Mouse (Mus musculus): Measurements from ENCODE around the gene Arid1b.
A peak's percentile ranks its signal among the peaks of the same experiment; 100 is the strongest.

Arid1b gene

GRCm38 (mm10) chr17:5217852-5218845 is 224.0 kb downstream of the Arid1b start:
- no peak for DNase-seq

GRCm38 (mm10) chr17:5218955-5219557 is 224.9 kb downstream of the Arid1b start:
- DNase-seq, result no peak

GRCm38 (mm10) chr17:5221041-5221440 is 226.9 kb downstream of the Arid1b start:
- DNase-seq, result no peak

- DNase-seq, result no peak
These were observed 227.4 kb downstream of the Arid1b start for GRCm38 (mm10) chr17:5221558-5221957.

- DNase-seq, result no peak
These were observed 228.7 kb downstream of the Arid1b start for GRCm38 (mm10) chr17:5222827-5223226.

GRCm38 (mm10) chr17:5224932-5225331 is 230.8 kb downstream of the Arid1b start:
- DNase-seq, result no peak

GRCm38 (mm10) chr17:5227136-5227535 is 233.0 kb downstream of the Arid1b start:
- no peak for DNase-seq

GRCm38 (mm10) chr17:5227950-5228615 is 234.0 kb downstream of the Arid1b start:
- no peak for DNase-seq

GRCm38 (mm10) chr17:5228616-5229250 is 234.6 kb downstream of the Arid1b start:
- no peak for DNase-seq

- no peak for DNase-seq
These were observed 235.9 kb downstream of the Arid1b start for GRCm38 (mm10) chr17:5230063-5230462.

- DNase-seq, result no peak
These were observed 238.0 kb downstream of the Arid1b start for GRCm38 (mm10) chr17:5232180-5232579.

GRCm38 (mm10) chr17:5233991-5234390 is 239.9 kb downstream of the Arid1b start:
- no peak for DNase-seq

- no peak for DNase-seq
These were observed 240.9 kb downstream of the Arid1b start for GRCm38 (mm10) chr17:5235057-5235456.

- no peak for DNase-seq
These were observed 243.6 kb downstream of the Arid1b start for GRCm38 (mm10) chr17:5237765-5238164.

GRCm38 (mm10) chr17:5238387-5239245 is 244.5 kb downstream of the Arid1b start:
- DNase-seq, result peak in 1 of 2 experiments; percentile 36

GRCm38 (mm10) chr17:5244526-5244925 is 250.4 kb downstream of the Arid1b start:
- DNase-seq, result no peak

- DNase-seq, result no peak
These were observed 252.6 kb downstream of the Arid1b start for GRCm38 (mm10) chr17:5246688-5247087.

- no peak for DNase-seq
These were observed 253.1 kb downstream of the Arid1b start for GRCm38 (mm10) chr17:5247247-5247646.

- no peak for DNase-seq
These were observed 253.6 kb downstream of the Arid1b start for GRCm38 (mm10) chr17:5247737-5248136.

- peak; percentile 49 to 65 for DNase-seq
These were observed 255.0 kb downstream of the Arid1b start for GRCm38 (mm10) chr17:5248957-5249656.

GRCm38 (mm10) chr17:5249681-5250180 is 255.6 kb downstream of the Arid1b start:
- DNase-seq, result peak in 1 of 2 experiments; percentile 35
